ENCODE assay signal across 8 mouse cellular contexts in the genomic region with DNA sequence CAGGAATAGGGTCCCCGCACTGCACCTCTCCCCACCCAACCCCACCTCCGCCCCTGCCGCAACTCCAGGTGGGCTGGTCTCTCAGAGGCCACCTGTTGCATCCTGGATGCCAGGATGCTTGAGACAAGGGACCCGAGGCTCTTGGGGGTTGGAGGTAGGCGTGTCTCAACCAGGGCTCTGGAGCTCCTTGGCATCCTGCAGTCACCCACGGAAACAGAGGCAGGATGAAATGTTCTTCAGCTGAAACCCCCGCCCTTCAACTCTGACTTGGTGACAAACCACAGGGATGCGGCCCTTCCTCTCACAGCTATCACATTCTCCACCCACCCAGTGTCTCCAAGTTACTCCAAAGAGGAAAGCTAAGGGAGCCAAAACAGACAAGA. TPM values are rescaled to one million over a fixed set of nuclear protein-coding genes. Genes with fewer than 3 reads are reported as not detected.
DNase-seq lines count a peak whose midpoint lies in the region; ATAC-seq and TF ChIP-seq lines count a peak whose summit lies in the region.

No protein-coding gene starts in this region.

- no peaks in the 10 kb centered on the region for H3K4me1 ChIP-seq in kidney, adult 2 months (ENCODE audit: control insufficient read depth, insufficient read depth, low read length)
- H3K4me1 ChIP-seq in brown adipose tissue, adult 24 weeks (ENCODE audit: control insufficient read depth, insufficient read depth, insufficient read length, low read length), result 0 out of 2 replicates have a peak, but pooled peaks cover 4% of the 10 kb centered on the region
- peaks cover 12% of the 10 kb centered on the region for H3K4me1 ChIP-seq in hindbrain, embryonic 12.5 days
- peaks cover 9% of the 10 kb centered on the region for H3K4me1 ChIP-seq in midbrain, embryonic 12.5 days

- H3K9me3 ChIP-seq in hindbrain, embryonic 12.5 days (replicated peaks), result no peaks in the 10 kb centered on the region
- no peaks in the 10 kb centered on the region for H3K9me3 ChIP-seq in midbrain, embryonic 12.5 days

- H3K9ac ChIP-seq in hindbrain, embryonic 12.5 days, result peak overlapping the region; percentile 76
- H3K9ac ChIP-seq in midbrain, embryonic 12.5 days (replicated peaks), result peak overlapping the region; percentile 72

- ATAC-seq in hindbrain, embryonic 12.5 days (ENCODE audit: low FRiP score), result no peak; the same call in 1 of the 2 replicates
- ATAC-seq in midbrain, embryonic 12.5 days (ENCODE audit: low FRiP score, low read depth), result no peak

- H3K27me3 ChIP-seq in kidney, adult 2 months (replicated peaks; ENCODE audit: control insufficient read depth, insufficient read depth, low read length), result peaks cover 2% of the 10 kb centered on the region
- H3K27me3 ChIP-seq in hindbrain, embryonic 12.5 days, result peaks cover 33% of the 10 kb centered on the region
- peaks cover 35% of the 10 kb centered on the region for H3K27me3 ChIP-seq in midbrain, embryonic 12.5 days

- peak overlapping the region; percentile 100 for H3K4me2 ChIP-seq in hindbrain, embryonic 12.5 days (replicated peaks)
- H3K4me2 ChIP-seq in midbrain, embryonic 12.5 days (replicated peaks), result peak overlapping the region; percentile 100

- WGBS in kidney, adult 2 months, result 25% methylated on average over 8 of the region's 8 CpGs
- WGBS in hindbrain, embryonic 12.5 days, result 15% methylated on average over 8 of the region's 8 CpGs
- WGBS in midbrain, embryonic 12.5 days, result 15% methylated on average over 8 of the region's 8 CpGs

- no peak for DNase-seq in kidney, adult 2 months
- no peak for DNase-seq in kidney, postnatal 36 days
- DNase-seq in retina, embryonic 14.5 days (ENCODE audit: low spot score), result no peak
- no peak for DNase-seq in retina, postnatal 1 day
- DNase-seq in adrenal gland, postnatal 10 days, result no peak

- no peak for TF ChIP-seq CTCF in kidney, adult 2 months (conservative IDR thresholded peaks at IDR 0.05; ENCODE audit: insufficient read depth, insufficient read length, low read depth, low read length)

- TF ChIP-seq POLR2A in kidney, adult 2 months (IDR thresholded peaks at IDR 0.05; ENCODE audit: low read depth, low read length), result no peak

- no peak overlapping the region for H3K27ac ChIP-seq in kidney, adult 2 months (ENCODE audit: insufficient read depth, low read depth, low read length)
- H3K27ac ChIP-seq in brown adipose tissue, adult 24 weeks (replicated peaks; ENCODE audit: low read depth, low read length), result no peak overlapping the region
- H3K27ac ChIP-seq in hindbrain, embryonic 12.5 days, result no peak overlapping the region
- no peak overlapping the region for H3K27ac ChIP-seq in midbrain, embryonic 12.5 days (replicated peaks)

- H3K36me3 ChIP-seq in kidney, adult 2 months (ENCODE audit: control insufficient read depth, insufficient read depth, low read length), result no peaks in the 10 kb centered on the region
- no peaks in the 10 kb centered on the region for H3K36me3 ChIP-seq in hindbrain, embryonic 12.5 days
- H3K36me3 ChIP-seq in midbrain, embryonic 12.5 days, result no peaks in the 10 kb centered on the region

- H3K4me3 ChIP-seq in kidney, adult 2 months (ENCODE audit: insufficient read depth, low read depth, low read length), result peak overlapping the region; percentile 53
- H3K4me3 ChIP-seq in brown adipose tissue, adult 24 weeks (ENCODE audit: insufficient read depth, low read depth, low read length), result peak overlapping the region; percentile 68
- peak overlapping the region; percentile 70 for H3K4me3 ChIP-seq in hindbrain, embryonic 12.5 days
- H3K4me3 ChIP-seq in midbrain, embryonic 12.5 days, result peak overlapping the region; percentile 74

RNA-seq across cellular contexts. Expression of a gene that starts 1.0 kb away (rescaled TPM):
- polyA plus RNA-seq in kidney, adult 2 months (2012; rRNA removed), result 0.78 and 0.79 TPM in 2 replicates
- 3.4 and 9.9 TPM in 2 replicates for polyA plus RNA-seq in brown adipose tissue, adult 24 weeks (2012; ENCODE audit: insufficient read depth, insufficient read length, missing spikeins)
- 0.91 and 1.0 TPM in 2 replicates for polyA plus RNA-seq in hindbrain, embryonic 12.5 days (2016; fragmentation: Nextera tagmentation; extraction: Ambion mirVana)
- polyA plus RNA-seq in midbrain, embryonic 12.5 days (2016; fragmentation: Nextera tagmentation; extraction: Ambion mirVana), result 1.2 and 1.3 TPM in 2 replicates
- 1 to 10 TPM; 4.6 to 5.2 TPM for total RNA-seq in adrenal gland, postnatal 10 days (2021)

RNA-seq across cellular contexts. Expression of a gene that starts 36.6 kb away (rescaled TPM):
- polyA plus RNA-seq in kidney, adult 2 months (2012; rRNA removed), result 2.0 and 4.6 TPM in 2 replicates
- polyA plus RNA-seq in brown adipose tissue, adult 24 weeks (2012; ENCODE audit: insufficient read depth, insufficient read length, missing spikeins), result 3.0 and 4.3 TPM in 2 replicates
- polyA plus RNA-seq in hindbrain, embryonic 12.5 days (2016; fragmentation: Nextera tagmentation; extraction: Ambion mirVana), result 2.9 and 4.4 TPM in 2 replicates
- polyA plus RNA-seq in midbrain, embryonic 12.5 days (2016; fragmentation: Nextera tagmentation; extraction: Ambion mirVana), result 1.6 and 2.1 TPM in 2 replicates
- total RNA-seq in adrenal gland, postnatal 10 days (2021), result 1 to 10 TPM; 3.0 to 3.8 TPM

RNA-seq across cellular contexts. Expression of a gene that starts 36.8 kb away (rescaled TPM):
- 1.2 and 1.5 TPM in 2 replicates for polyA plus RNA-seq in kidney, adult 2 months (2012; rRNA removed)
- polyA plus RNA-seq in brown adipose tissue, adult 24 weeks (2012; ENCODE audit: insufficient read depth, insufficient read length, missing spikeins), result 1.3 and 1.6 TPM in 2 replicates
- 5.0 and 5.7 TPM in 2 replicates for polyA plus RNA-seq in hindbrain, embryonic 12.5 days (2016; fragmentation: Nextera tagmentation; extraction: Ambion mirVana)
- 7.2 and 7.3 TPM in 2 replicates for polyA plus RNA-seq in midbrain, embryonic 12.5 days (2016; fragmentation: Nextera tagmentation; extraction: Ambion mirVana)
- 1 to 10 TPM; 2.8 to 5.5 TPM for total RNA-seq in adrenal gland, postnatal 10 days (2021)
